Mouse (Mus musculus): ENCODE results near the gene Lrtm2.
"Not testable (repeated sequence)": the region's sequence is repeated elsewhere in the genome, so short reads cannot be mapped to it uniquely, and the experiment has no call there.

Lrtm2 gene

DNA sequence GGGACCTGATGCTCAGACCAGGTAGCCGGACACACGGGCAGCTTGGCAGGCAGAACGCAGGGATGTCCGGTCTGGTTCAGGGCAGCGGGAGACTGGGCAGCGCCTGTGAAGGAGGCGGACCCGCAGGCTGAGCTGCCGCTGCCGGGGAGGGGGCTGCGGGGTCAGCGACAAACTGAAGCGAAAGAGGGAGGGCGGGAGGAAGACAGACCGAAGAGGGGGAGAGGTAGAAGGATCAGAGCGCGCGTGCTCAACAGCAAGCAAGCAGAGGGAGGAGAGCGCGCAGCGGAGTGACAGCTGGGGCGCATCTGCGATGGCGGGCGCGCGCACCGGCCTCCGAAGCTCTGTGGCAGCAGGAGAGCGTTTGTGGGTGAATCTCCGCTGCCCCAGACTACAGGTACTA is at the start of gene Lrtm2:
Gene Lrtm2 (minus strand): TSS at position 261 of the 400 bp plus-strand sequence.
- DNase-seq (ENCODE audit: extremely low read depth, low read depth), result no peak

DNA sequence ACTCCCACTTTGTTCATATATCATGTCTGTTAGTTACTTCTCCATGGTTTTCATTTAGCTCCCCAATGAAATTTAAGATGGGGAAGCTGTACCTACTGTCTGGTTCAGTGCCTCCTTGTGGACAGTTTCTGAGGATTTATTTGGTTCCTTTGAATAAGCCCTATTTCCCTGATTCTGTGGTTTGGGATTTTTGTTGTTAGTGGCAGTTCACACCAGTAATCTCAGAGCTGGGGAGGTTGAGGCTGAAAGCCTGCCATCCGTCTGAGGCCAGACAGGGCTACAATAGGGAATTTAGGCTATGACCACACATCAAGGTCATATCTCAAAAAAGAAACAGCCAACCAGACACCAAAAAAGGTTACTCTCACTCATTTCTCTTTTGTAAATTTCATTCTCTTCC is 48.1 kb upstream of the Lrtm2 start:
- DNase-seq (ENCODE audit: extremely low read depth, low read depth), result no peak

DNA sequence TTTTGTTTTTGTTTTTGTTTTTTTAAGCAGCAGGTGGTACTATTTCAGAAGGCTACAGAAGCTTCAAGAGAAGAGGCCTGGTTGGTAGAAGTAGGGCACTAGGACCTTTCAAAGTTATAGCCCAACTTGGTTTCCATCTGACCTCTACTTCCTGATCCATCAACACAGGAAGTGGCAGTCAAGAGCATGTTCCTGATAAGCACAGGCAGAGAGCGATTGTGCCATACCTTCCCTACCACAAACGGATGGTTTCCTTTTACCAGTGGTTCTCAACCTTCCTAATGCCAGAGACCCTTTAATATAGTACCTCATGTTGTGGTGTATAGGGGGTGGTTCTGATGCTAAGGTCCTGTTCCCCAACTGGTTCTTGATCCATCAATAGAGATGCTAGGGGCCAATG is 47.0 kb upstream of the Lrtm2 start:
- DNase-seq (ENCODE audit: extremely low read depth, low read depth), result peak; percentile 91

DNA sequence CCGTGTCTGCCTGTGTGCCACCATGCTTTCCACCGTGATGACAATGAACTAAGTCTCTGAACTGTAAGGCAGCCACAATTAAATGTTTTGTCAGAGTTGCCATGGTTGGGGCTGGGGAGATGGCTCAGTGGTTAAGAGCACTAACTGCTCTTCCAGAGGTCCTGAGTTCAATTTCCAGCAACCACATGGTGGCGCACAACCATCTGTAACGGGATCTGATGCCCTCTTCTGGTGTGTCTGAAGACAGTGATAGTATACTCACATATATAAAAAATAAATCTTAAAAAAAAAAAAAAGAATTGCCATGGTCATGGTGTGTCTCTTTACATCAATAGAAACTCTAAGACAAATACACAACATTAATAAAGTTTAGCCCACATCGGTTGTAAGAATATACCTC is 44.5 kb upstream of the Lrtm2 start:
- no peak for DNase-seq (ENCODE audit: extremely low read depth, low read depth)

DNA sequence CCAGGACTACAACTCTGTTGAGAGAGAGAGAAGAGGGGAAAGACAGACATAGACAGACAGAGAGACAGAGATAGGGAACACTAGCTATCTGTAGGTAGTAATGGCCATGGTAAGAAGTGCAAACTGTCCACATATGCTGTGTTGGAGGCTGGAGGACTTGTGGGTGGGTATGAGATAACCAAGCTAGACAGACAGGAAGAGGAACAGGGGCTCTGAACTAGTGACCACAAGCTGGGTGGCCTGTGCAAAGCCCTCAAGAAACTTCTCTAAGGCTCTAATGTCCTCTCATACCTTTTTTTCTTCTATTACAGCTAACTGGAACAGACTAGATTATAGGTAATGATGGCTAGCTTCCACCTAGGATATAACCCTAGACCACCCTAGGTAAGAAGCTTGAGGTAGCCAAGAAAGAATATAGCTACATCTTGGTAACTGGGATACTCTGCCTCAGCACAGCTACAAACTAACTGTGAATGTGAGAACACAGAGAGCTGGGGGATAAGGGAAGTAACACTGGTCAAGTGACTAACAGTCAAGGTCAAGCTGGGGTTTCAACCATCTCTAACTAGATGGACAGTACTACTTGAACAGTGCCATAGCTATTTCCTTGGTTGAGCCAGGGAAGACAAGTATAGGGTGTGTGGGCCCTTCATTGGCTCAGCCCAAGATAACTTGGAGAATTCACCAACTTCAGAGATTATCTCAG is 42.6 kb upstream of the Lrtm2 start:
- no peak for DNase-seq (ENCODE audit: extremely low read depth, low read depth)

DNA sequence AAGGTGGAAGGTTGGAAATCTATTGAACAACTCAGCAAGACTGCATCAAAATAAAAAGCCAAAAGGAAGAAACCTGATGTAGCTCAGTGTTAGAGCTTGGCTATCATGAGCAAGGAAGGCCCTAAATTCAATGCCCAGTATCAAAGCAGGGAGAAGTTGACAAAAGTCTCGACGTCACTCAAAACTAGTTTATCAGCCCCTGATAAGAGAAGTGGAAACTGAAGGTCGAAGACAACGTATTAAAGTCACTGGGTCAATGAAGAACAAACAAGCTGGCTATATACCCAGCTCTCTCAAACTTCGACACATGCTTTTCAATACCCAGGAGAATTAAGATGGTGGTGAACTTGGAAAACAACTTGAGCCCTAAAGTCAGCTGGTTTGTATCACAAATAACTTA is 41.7 kb upstream of the Lrtm2 start:
- no peak for DNase-seq (ENCODE audit: extremely low read depth, low read depth)

DNA sequence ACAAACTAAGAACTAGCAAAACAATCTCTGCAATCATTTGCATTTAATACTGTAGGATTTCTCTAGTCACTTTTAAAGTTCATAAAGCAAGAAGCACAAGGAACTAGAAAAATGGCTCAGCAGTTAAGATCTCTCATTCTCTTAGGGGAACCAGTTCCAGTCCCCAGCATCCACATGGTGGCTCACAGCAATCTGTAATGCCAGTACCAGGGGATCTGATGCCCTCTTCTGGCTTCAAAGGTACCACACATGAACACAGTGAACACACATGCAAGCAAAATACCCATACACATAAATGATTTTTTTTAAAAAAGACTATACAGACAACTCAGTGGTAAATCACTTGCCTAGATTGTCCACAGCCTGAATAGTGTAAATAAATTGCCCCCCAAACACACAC is 41.1 kb upstream of the Lrtm2 start:
- DNase-seq (ENCODE audit: extremely low read depth, low read depth), result no peak

DNA sequence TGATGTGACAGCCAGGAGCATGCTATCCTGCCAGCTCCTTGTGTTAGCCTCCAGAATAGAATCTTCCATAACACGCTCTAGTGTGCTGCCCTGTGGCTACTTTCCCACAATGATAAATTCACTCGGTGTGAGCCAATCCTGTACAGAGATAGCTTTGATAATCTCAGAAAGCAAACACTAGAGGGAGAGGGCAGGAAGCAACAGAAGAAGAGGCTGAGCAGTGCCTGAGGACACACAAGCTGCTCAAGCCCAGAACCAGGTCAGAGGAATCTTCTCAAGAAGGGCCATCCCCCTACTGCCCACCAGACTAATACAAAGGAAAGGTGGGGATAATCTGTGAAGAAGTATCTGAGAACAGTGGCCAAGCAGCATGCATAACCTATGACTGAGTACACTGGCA is 36.8 kb upstream of the Lrtm2 start:
- DNase-seq (ENCODE audit: extremely low read depth, low read depth), result no peak

DNA sequence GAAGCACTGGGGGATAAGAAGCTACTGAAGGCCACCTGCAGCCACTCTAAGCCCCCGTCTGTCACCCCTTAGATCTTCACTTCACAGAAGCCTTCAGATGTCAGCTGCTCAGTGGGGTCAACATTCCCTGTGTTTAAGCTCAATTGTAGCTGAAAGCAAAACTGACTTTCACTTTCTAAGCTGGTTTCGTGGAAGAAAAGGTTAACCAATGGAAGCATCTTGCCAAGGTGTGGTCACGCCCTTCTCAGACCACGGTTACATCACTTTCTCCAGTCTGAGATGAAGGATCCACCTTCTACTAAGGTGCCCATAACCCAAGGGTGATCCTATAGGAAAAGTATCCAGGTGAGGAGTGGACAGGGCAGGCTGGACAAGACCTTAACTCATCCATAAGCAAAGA is 36.2 kb upstream of the Lrtm2 start:
- DNase-seq (ENCODE audit: extremely low read depth, low read depth), result not testable (repeated sequence)

DNA sequence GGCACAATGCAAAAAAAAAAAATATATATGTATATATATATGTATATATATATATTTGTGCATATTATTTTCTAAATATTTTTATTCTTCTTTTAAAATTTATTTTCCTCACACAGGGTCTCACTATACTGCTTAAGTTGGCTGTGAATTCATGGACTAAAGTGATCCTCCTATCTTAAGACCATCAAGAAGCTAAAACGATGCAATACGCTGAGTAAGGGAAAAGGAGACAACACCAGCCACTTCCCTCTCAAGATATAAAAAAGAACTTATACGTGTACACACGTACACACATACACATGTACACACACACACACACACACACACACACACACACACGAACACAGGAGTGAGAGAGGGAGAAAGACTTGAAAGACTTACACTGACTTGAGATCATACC is 33.0 kb upstream of the Lrtm2 start:
- DNase-seq (ENCODE audit: extremely low read depth, low read depth), result no peak

DNA sequence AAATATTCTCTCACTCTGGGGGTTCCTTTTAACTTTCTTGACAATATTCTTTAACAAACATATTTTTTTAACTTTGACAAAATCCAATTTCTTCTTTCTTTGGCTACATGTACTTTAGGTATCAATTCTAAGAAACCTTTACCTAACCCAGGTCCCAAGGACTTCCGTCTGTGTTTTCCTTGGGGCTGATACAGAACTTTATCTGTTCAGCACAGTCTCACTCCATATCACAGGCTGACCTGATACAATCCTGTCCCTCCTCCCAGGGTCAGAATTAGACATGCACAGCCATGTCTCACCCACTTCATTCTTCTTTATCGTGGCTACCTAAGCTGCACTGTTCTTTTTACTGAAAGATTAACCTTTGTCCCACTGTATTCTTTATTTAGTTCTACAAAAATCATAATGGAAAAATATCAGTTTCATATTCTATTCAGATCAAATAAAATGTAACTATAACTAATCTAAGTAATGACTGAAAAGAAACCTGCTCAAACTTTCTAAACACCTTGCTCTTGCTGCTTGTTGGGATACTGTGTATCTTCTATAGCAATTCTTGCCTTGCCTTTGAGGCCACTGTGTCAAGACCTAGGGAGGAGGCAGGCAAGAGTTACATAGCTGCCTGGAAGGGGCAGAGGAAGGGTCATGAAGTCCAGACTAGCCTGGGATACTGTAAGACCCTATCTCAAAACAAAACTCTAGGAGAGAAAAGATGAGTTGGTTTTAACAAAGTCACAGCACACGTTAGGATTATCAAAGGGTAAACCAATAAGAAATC is 30.5 kb upstream of the Lrtm2 start:
- DNase-seq (ENCODE audit: extremely low read depth, low read depth), result no peak

DNA sequence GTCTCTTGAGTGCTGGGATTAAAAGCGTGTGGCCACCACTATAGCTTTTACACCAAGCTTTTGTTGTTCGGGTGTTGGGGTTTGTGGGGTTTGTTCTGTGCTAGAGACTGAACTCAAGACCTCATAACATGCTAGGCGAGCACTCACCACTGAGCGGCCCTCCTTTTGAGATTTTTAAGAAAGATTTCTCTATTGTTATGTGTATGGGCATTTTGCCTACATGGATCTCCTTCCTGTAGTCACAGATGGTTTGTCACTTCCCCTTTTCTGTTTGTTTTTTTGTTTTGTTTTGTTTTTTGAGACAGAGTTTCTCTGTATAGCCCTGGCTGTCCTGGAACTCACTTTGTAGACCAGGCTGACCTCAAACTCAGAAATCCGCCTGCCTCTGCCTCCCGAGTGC is 29.7 kb upstream of the Lrtm2 start:
- not testable (repeated sequence) for DNase-seq (ENCODE audit: extremely low read depth, low read depth)

DNA sequence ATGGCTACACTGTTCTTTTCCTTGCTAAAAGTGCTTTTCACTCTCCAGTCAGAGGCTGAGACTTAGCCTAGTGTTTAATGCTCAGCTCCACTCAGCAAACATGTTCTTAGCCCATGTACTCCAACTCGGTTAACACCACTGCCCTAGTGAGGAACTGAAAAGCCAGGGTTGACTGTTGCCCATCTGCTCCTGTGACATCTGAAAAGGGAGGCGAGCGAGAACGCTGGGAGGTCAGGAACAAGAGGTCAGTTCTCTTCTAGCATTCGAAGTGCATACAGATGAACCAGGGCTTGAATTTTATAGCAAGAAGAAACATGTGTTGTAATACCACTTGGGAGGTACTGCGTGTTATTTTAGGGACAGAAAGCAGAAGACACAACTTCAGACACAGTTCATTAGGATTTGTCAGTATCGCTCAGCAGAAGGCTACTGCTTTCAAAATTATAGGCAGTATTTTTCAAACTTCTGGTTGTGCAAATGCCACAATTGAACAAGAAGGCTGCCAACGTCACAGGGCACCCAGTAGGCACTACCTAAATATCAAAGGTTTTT is 27.5 kb upstream of the Lrtm2 start:
- DNase-seq (ENCODE audit: extremely low read depth, low read depth), result no peak

DNA sequence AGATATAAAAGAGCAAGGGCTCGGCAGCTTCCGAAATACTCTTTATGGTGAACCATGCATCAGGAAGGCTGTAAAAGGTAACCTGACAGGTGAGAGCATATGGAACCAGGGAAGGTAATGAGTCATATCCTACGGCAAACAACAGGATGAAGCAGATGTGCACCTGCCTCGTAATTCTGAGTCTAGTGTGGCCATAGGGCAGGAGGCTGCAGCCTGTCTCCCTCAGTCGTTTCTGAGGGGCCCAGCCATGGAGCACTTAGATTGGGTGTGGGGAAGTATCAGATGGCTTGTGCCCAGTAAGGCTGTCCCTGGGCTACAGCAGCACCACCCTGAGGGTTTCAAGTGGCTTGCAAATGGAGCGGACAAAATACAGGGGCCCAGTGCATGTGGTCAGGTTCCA is 21.9 kb upstream of the Lrtm2 start:
- no peak for DNase-seq (ENCODE audit: extremely low read depth, low read depth)

DNA sequence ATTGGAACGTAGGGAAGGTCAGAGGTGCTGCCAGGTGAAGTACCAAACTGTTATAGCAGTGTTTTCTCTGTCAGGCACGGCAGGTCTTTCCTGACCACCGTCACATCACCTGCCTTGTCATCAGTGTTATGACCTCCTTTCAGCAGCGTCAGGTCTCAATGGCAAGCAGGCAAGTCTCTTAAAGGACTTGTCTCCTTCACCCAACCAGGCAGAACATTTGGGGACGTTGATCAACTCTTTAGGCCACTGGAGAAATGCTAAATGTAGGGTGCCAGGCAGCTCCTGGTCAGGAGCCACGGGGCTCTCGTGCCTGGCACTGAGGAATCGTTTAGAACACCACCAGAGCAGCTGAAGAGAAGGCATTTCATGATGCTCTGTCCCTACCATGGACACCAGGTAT is 21.1 kb upstream of the Lrtm2 start:
- DNase-seq (ENCODE audit: extremely low read depth, low read depth), result no peak

DNA sequence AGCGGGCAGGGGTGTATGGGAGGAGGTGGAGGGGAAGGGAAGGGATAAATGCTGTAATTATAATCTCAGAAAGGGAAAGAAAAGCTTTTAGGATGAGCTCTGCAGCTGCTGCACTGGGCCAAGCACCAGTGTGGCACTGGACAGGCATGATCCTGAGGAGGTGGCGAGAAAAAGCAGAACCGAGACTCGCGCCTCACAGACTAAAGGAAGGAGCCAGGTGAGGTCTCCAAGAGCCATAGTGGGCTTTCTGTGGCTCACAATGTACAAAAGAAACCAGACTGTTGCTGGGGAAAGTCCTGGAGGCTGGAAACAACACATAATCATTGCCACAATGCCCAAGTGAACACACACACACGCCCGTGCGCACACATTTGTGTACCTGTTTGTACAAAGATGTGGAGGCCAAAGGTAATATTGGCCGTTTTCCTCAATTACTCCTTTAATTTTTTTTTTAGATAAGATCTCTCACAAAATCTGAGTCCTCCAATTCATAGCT is 20.2 kb upstream of the Lrtm2 start:
- no peak for DNase-seq (ENCODE audit: extremely low read depth, low read depth)

DNA sequence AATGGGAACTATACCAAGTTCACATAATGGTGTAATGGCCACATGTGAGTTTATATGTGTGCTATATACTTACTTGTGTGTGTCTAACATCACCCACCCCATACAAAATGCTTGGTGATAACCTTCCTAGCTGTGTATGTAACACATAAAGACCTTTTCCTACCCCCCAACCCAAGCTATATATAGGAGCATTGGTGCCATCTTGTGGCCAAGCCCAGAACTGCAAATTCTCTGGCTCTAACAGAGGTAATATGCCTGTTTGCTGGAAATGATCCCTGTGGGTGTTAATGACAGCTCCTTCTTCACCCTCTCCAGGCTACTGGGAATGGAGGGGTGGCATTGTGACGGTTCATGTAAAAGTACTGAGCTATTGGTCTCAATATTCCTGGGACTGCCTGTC is 17.7 kb upstream of the Lrtm2 start:
- peak; percentile 32 for DNase-seq (ENCODE audit: extremely low read depth, low read depth)

DNA sequence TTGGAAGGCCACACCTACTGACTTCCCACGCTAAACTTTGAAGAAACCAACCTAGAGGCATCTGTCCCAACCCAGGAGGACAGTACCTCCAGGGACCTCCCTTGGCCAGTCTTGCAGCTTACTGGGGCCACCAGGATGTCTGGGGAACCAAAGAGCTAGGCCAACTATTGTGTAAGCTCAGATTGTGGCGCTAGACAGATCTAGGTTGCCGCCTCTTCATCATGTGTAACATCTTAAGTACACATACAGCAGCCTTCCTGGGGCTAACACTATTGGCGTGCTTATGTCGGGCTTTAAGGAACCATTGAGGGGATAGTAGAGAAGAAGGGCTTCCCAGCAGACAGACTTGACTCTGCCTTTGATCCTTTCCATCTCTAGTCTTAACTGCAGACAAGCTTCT is 17.2 kb upstream of the Lrtm2 start:
- DNase-seq (ENCODE audit: extremely low read depth, low read depth), result no peak

DNA sequence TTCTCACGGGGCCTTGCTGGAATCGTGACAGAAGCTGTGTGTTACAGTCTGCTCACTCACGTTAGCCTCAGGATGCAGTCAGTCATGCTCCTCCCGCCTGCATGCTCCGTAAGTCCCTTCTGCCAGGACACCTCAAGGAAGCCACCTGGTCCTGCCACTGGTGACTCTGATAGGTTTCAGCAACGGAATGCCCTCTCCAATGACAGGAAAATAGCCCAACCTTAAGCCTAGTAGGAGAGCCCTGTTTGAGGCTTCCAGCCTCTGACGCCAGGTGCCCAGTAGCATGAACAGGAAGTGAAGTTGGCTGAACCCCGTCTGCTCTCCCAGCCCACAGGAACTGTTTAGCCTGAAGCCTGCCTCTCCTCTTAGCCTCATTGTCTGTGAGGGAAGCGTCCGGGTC is 15.7 kb upstream of the Lrtm2 start:
- DNase-seq (ENCODE audit: extremely low read depth, low read depth), result no peak

DNA sequence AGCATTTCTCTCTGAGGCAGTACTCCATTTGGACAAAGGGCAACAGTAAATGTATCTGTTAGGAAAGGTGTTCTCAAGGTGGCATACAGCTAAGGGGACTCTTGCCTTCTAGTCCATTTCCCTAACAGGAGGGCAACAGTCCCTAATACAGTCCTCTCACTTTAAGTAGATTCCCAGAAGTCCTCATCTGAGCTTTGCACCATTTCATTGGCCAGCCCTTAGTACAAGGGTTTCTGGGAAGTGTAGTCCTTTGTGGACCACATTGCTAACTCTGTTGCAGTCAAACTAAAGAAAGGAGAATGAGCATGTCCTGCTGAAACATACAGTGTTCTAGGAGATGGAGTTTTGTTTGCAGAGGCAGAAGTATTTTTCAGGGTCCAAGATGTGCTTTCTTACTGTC is 10.8 kb upstream of the Lrtm2 start:
- DNase-seq (ENCODE audit: extremely low read depth, low read depth), result no peak

DNA sequence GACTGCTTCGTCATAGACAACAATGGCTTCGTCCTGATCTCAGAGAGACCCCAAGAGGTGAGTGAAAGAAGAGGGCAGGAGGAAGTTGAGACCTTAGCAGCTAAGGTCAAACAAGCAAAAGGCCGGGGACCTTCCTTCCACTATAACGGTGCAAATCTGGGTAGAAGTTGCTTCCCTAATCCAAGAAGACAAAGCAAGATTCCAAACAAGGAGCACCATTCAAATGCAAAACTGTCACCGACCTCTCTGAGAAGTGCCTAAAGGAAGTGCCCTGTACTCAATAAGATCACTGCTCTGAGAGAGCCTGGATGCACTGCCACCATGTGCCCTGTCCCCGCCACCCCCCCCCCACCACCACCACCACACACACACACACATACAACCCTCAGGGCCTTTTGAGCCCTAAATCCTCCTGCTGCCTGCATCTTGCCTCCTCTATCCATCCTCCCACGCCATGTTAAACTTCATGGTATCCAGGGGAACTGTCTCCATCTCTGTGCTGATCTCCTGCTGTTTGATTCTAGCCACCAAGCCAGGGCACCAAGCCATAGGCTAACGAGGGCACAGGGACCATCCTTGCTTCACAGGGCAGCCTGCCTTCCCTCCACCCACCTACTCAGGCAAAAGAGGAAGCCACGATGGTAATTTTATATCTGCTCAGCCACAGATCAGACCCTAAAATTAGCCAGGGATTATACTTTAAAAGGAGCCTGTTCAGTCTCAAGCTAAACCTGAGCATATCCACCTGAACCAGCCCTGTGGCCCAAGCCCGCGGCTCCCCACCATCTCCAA is 7.8 kb upstream of the Lrtm2 start:
- DNase-seq (ENCODE audit: extremely low read depth, low read depth), result peak; percentile 38

DNA sequence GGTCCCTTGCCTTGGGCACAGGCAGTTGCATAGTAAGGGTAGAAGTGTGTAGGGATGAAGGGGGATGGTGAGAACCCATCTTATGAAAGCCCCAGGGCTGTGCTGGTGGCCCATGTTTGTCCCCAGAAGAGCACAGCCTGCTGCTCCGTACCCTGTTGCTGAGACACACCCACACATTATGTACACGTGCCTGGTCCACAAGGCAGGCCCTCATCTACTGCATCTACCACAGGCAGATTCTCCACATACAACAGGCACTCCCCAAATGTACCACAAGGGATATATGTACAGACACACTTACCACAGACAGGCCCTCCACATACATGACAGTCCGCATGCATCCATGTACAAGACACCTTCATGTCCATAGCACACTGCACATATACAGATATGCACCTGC is 6.7 kb upstream of the Lrtm2 start:
- no peak for DNase-seq (ENCODE audit: extremely low read depth, low read depth)
